Mouse (Mus musculus) MEL (cell line): ENCODE results near the gene Sox5. TPM values are rescaled to one million over a fixed set of nuclear protein-coding genes. Genes with fewer than 3 reads are reported as not detected.

Experiments used
- DNase-seq: peaks from one replicate; pipeline ENCODE4 v3.0.0; 2011; ENCODE audit warnings: low read depth, low spot score
- H3K27ac ChIP-seq: 2 replicates; pipeline ENCODE4 v1.5.1; 2012; ENCODE audit warnings: low read depth, mild to moderate bottlenecking, control low read depth, low read length, moderate library complexity; ENCODE audit not compliant: control insufficient read depth
- H3K27me3 ChIP-seq, 2 experiments: fragments of 150-350 bp in 1 of 2; sonication (generic) in 1 of 2; 2 replicates each; pipeline ENCODE4 v1.6.1; 2012; ENCODE audit warnings: low read length in 2 of 2, mild to moderate bottlenecking in 2 of 2, improper control_type of control experiment in 1 of 2, moderate library complexity in 1 of 2; ENCODE audit not compliant: insufficient read depth in 2 of 2, control insufficient read depth in 1 of 2
- H3K36me3 ChIP-seq, 2 experiments: 2 replicates each; pipeline ENCODE4 v1.6.1; 2012 to 2014; ENCODE audit warnings: low read length in 2 of 2, improper control_type of control experiment in 1 of 2, inconsistent platforms in 1 of 2, mild to moderate bottlenecking in 1 of 2; ENCODE audit not compliant: insufficient read depth in 2 of 2, control insufficient read depth in 1 of 2
- H3K4me1 ChIP-seq, 2 experiments: fragments of 150-350 bp in 1 of 2; sonication (generic) in 1 of 2; 2 replicates each; pipeline ENCODE4 v1.6.1; 2012; ENCODE audit warnings: low read length in 2 of 2, improper control_type of control experiment in 1 of 2, mild to moderate bottlenecking in 1 of 2; ENCODE audit not compliant: insufficient read depth in 2 of 2, control insufficient read depth in 1 of 2
- H3K4me3 ChIP-seq, 2 experiments: fragments of 150-350 bp in 1 of 2; sonication (generic) in 1 of 2; 2 replicates each; pipeline ENCODE4 v1.5.1; 2012; ENCODE audit warnings: low read depth in 2 of 2, low read length in 2 of 2, mild to moderate bottlenecking in 2 of 2, moderate library complexity in 2 of 2, control low read depth in 1 of 2, improper control_type of control experiment in 1 of 2; ENCODE audit not compliant: control insufficient read depth in 1 of 2, insufficient read depth in 1 of 2
- H3K79me2 ChIP-seq: 2 replicates; pipeline ENCODE4 v1.6.1; 2012; ENCODE audit warnings: mild to moderate bottlenecking, low read length, moderate library complexity; ENCODE audit not compliant: control insufficient read depth, poor library complexity, insufficient read depth
- H3K9ac ChIP-seq: 2 replicates; pipeline ENCODE4 v1.6.1; 2012; ENCODE audit warnings: low read depth, mild to moderate bottlenecking, control low read depth, low read length, moderate library complexity; ENCODE audit not compliant: control insufficient read depth, poor library complexity, severe bottlenecking
- H3K9me3 ChIP-seq: fragments of 150-350 bp; sonication (generic); replicated peaks from 2 replicates; pipeline ENCODE4 v1.6.1; 2012; ENCODE audit warnings: mild to moderate bottlenecking, low read length, improper control_type of control experiment, moderate library complexity; ENCODE audit not compliant: insufficient read depth
- BHLHE40 ChIP-seq: IDR thresholded peaks from 2 replicates; pipeline ENCODE4 v1.6.1; 2012; ENCODE audit warnings: low read depth, mild to moderate bottlenecking, inconsistent platforms, low read length, improper control_type of control experiment, borderline replicate concordance
- CHD2 ChIP-seq: IDR thresholded peaks from 2 replicates; pipeline ENCODE4 v1.6.1; 2011; ENCODE audit warnings: low read length, improper control_type of control experiment
- CTCF ChIP-seq, 3 experiments: IDR thresholded peaks in 2 of 3; conservative IDR thresholded peaks in 1 of 3; 2 replicates each; pipeline ENCODE4 v1.5.1; 2011 to 2012; ENCODE audit warnings: low read length in 3 of 3, low read depth in 2 of 3, mild to moderate bottlenecking in 2 of 3, improper control_type of control experiment in 1 of 3, inconsistent platforms in 1 of 3, mixed read lengths in 1 of 3, moderate library complexity in 1 of 3; ENCODE audit not compliant: control insufficient read depth in 1 of 3, insufficient read depth in 1 of 3, poor library complexity in 1 of 3, severe bottlenecking in 1 of 3
- E2F4 ChIP-seq: IDR thresholded peaks from 2 replicates; pipeline ENCODE4 v1.6.1; 2011; ENCODE audit warnings: low read depth, low read length, improper control_type of control experiment, borderline replicate concordance
- ELF1 ChIP-seq: IDR thresholded peaks from 2 replicates; pipeline ENCODE4 v1.6.1; 2014; ENCODE audit warnings: low read depth, mild to moderate bottlenecking, inconsistent platforms, low read length, improper control_type of control experiment, moderate library complexity
- GABPA ChIP-seq: IDR thresholded peaks from 2 replicates; pipeline ENCODE4 v1.6.1; 2012; ENCODE audit warnings: low read depth, mild to moderate bottlenecking, inconsistent platforms, low read length, improper control_type of control experiment, moderate library complexity
- GATA1 ChIP-seq: IDR thresholded peaks from 2 replicates; pipeline ENCODE4 v1.6.1; 2011; ENCODE audit warnings: low read depth, low read length, improper control_type of control experiment
- HCFC1 ChIP-seq: IDR thresholded peaks from 2 replicates; pipeline ENCODE4 v1.6.1; 2012; ENCODE audit warnings: low read depth, mild to moderate bottlenecking, inconsistent platforms, low read length, improper control_type of control experiment, moderate library complexity
- JUND ChIP-seq: IDR thresholded peaks from 2 replicates; pipeline ENCODE4 v1.6.1; 2011; ENCODE audit warnings: low read depth, mild to moderate bottlenecking, improper control_type of control experiment, low read length
- KAT2A ChIP-seq: conservative IDR thresholded peaks from 2 replicates; pipeline ENCODE4 v1.6.1; 2012; ENCODE audit warnings: low read depth, low read length, improper control_type of control experiment, inconsistent platforms
- MAFK ChIP-seq: IDR thresholded peaks from 2 replicates; pipeline ENCODE4 v1.6.1; 2011; ENCODE audit warnings: low read depth, mild to moderate bottlenecking, low read length, improper control_type of control experiment, borderline replicate concordance
- MXI1 ChIP-seq: IDR thresholded peaks from 2 replicates; pipeline ENCODE4 v1.6.1; 2011; ENCODE audit warnings: mild to moderate bottlenecking, low read depth, low read length, improper control_type of control experiment
- POLR2A ChIP-seq, 2 experiments: IDR thresholded peaks; 2 replicates each; pipeline ENCODE4 v1.6.1; 2011 to 2012; ENCODE audit warnings: low read length in 2 of 2, mild to moderate bottlenecking in 2 of 2, control low read depth in 1 of 2, improper control_type of control experiment in 1 of 2, low read depth in 1 of 2, moderate library complexity in 1 of 2; ENCODE audit not compliant: control insufficient read depth in 1 of 2, insufficient read depth in 1 of 2, poor library complexity in 1 of 2
- POLR2AphosphoS5 ChIP-seq: IDR thresholded peaks from 2 replicates; pipeline ENCODE4 v1.6.1; 2012; ENCODE audit warnings: low read depth, borderline replicate concordance, mild to moderate bottlenecking, inconsistent platforms, low read length, moderate library complexity, mixed read lengths
- RAD21 ChIP-seq: IDR thresholded peaks from 2 replicates; pipeline ENCODE4 v1.6.1; 2011; ENCODE audit warnings: mild to moderate bottlenecking, low read depth, low read length, improper control_type of control experiment
- RCOR1 ChIP-seq: IDR thresholded peaks from 2 replicates; pipeline ENCODE4 v1.6.1; 2012; ENCODE audit warnings: low read depth, mild to moderate bottlenecking, inconsistent platforms, low read length, improper control_type of control experiment
- SMC3 ChIP-seq: IDR thresholded peaks from 2 replicates; pipeline ENCODE4 v1.6.1; 2011; ENCODE audit warnings: low read depth, low read length, improper control_type of control experiment
- TCF12 ChIP-seq: IDR thresholded peaks from 2 replicates; pipeline ENCODE4 v1.6.1; 2014; ENCODE audit warnings: low read depth, mild to moderate bottlenecking, inconsistent platforms, low read length, improper control_type of control experiment, moderate library complexity
- ZKSCAN1 ChIP-seq: IDR thresholded peaks from 2 replicates; pipeline ENCODE4 v1.6.1; 2012; ENCODE audit warnings: low read depth, mild to moderate bottlenecking, inconsistent platforms, low read length, improper control_type of control experiment, moderate library complexity
- ZNF384 ChIP-seq: IDR thresholded peaks from 2 replicates; pipeline ENCODE4 v1.6.1; 2012; ENCODE audit warnings: low read depth, mild to moderate bottlenecking, inconsistent platforms, low read length, improper control_type of control experiment
- polyA plus RNA-seq, 2 experiments: library from polyadenylated mRNA; stranded (reverse) in 1 of 2; unstranded in 1 of 2; fragments of >175 nt in 1 of 2; fragments of >200 nt in 1 of 2; gene quantifications; 2 replicates each; pipeline versions ENCODE4 v1.2.1 to v1.2.4; 2012; ENCODE audit warnings: low replicate concordance in 2 of 2, low read depth in 1 of 2; ENCODE audit not compliant: insufficient read length in 2 of 2, insufficient read depth in 1 of 2, missing spikeins in 1 of 2
- total RNA-seq: library from RNA; depleted of rRNA; stranded (reverse); fragments of 300-350 nt; gene quantifications from 2 replicates; pipeline ENCODE4 v1.2.3, GENCODE M21; 2012

Gene Sox5
- total and polyA plus RNA-seq, 3 experiments, result 0.19 to 3.0 TPM; not detected in 1

GRCm38 (mm10) chr6:144380641-144381040 lies 401.1 kb downstream of the Sox5 start:
- Histone ChIP-seq H3K9ac (no peak overlapping the region), H3K9me3 (no peaks in the 10 kb centered on the region), H3K36me3 (no peaks in the 10 kb centered on the region), H3K79me2 (no peaks in the 10 kb centered on the region), H3K27me3 (no peaks in the 10 kb centered on the region), H3K4me3 (no peak overlapping the region), H3K27ac (no peak overlapping the region), H3K4me1 (no peaks in the 10 kb centered on the region)
- DNase-seq, result no peak
- TF ChIP-seq RCOR1, result no peak

GRCm38 (mm10) chr6:144380171-144380570 lies 401.6 kb downstream of the Sox5 start:
- DNase-seq, result no peak
- no peak overlapping the region for H3K27ac ChIP-seq
- H3K36me3 ChIP-seq, result no peaks in the 10 kb centered on the region
- no peaks in the 10 kb centered on the region for H3K9me3 ChIP-seq
- no peak overlapping the region for H3K9ac ChIP-seq
- TF ChIP-seq TCF12 (no peak), ZKSCAN1 (no peak), RCOR1 (no peak), SMC3 (no peak), MAFK (no peak), POLR2AphosphoS5 (no peak), KAT2A (no peak), POLR2A (IDR thresholded peaks at IDR 0.05; ENCODE audit: control insufficient read depth in 1 of 2, insufficient read depth in 1 of 2, low read depth in 1 of 2, low read length in 2 of 2, poor library complexity in 1 of 2) (no peak), ZNF384 (no peak), CTCF (IDR thresholded peaks at IDR 0.05 in 2 of 3, conservative IDR thresholded peaks at IDR 0.05 in 1 of 3; ENCODE audit: control insufficient read depth in 1 of 3, insufficient read depth in 1 of 3, low read depth in 2 of 3, low read length in 3 of 3, poor library complexity in 1 of 3, severe bottlenecking in 1 of 3) (no peak), E2F4 (no peak), CHD2 (no peak), GABPA (no peak), GATA1 (no peak), JUND (no peak), ELF1 (no peak), HCFC1 (no peak), MXI1 (no peak), BHLHE40 (no peak), RAD21 (no peak)
- no peaks in the 10 kb centered on the region for H3K27me3 ChIP-seq
- H3K4me3 ChIP-seq, result no peak overlapping the region
- H3K4me1 ChIP-seq, result no peaks in the 10 kb centered on the region
- H3K79me2 ChIP-seq, result no peaks in the 10 kb centered on the region
